Comparison of ENCODE assay signal across 8 mouse cellular contexts in genomic region chr12:86888130-86889069, GRCm38 (mm10). TPM values are rescaled to one million over a fixed set of nuclear protein-coding genes. Genes with fewer than 3 reads are reported as not detected.
DNase-seq lines count a peak whose midpoint lies in the region; ATAC-seq and TF ChIP-seq lines count a peak whose summit lies in the region.

No protein-coding gene starts in this region.

- H3K9me3 ChIP-seq in embryonic facial prominence, embryonic 10.5 days, result no peaks in the 10 kb centered on the region
- H3K9me3 ChIP-seq in liver, embryonic 14.5 days (ENCODE audit: control insufficient read depth, low read length), result no peaks in the 10 kb centered on the region
- no peaks in the 10 kb centered on the region for H3K9me3 ChIP-seq in stomach, embryonic 16.5 days (replicated peaks; ENCODE audit: control insufficient read depth, low read length)

- peak overlapping the region; percentile 54 for H3K4me3 ChIP-seq in embryonic facial prominence, embryonic 10.5 days
- peak overlapping the region; percentile 21 to 46 for H3K4me3 ChIP-seq in liver, embryonic 14.5 days (ENCODE audit: insufficient read depth in 1 of 2, low read depth in 2 of 2, low read length in 2 of 2)
- peak overlapping the region; percentile 32 for H3K4me3 ChIP-seq in stomach, embryonic 16.5 days (replicated peaks; ENCODE audit: low read length)

- H3K4me1 ChIP-seq in embryonic facial prominence, embryonic 10.5 days, result peaks cover 99% of the 10 kb centered on the region
- H3K4me1 ChIP-seq in liver, embryonic 14.5 days (replicated peaks; ENCODE audit: control insufficient read depth in 2 of 2, insufficient read depth in 2 of 2, low read length in 1 of 2), result peaks cover 14 to 30% of the 10 kb centered on the region in 2 experiments
- peaks cover 71% of the 10 kb centered on the region for H3K4me1 ChIP-seq in stomach, embryonic 16.5 days (ENCODE audit: control insufficient read depth, insufficient read depth, low read length)

- H3K4me2 ChIP-seq in liver, embryonic 14.5 days (ENCODE audit: low read depth), result peak overlapping the region; percentile 74
- peak overlapping the region; percentile 66 for H3K4me2 ChIP-seq in stomach, embryonic 16.5 days (ENCODE audit: low read depth, low read length)

- no peaks in the 10 kb centered on the region for H3K36me3 ChIP-seq in embryonic facial prominence, embryonic 10.5 days (replicated peaks)
- no peaks in the 10 kb centered on the region for H3K36me3 ChIP-seq in liver, embryonic 14.5 days (replicated peaks; ENCODE audit: control insufficient read depth, insufficient read depth, low read depth)
- H3K36me3 ChIP-seq in stomach, embryonic 16.5 days (ENCODE audit: control insufficient read depth, insufficient read depth, low read length), result no peaks in the 10 kb centered on the region

- 1% methylated on average over 47 of the region's 47 CpGs for WGBS in embryonic facial prominence, embryonic 10.5 days
- under 1% methylated on average over 45 of the region's 47 CpGs for WGBS in liver, embryonic 14.5 days (ENCODE audit: insufficient replicate concordance)
- WGBS in stomach, embryonic 16.5 days, result under 1% methylated on average over 47 of the region's 47 CpGs

- DNase-seq in frontal cortex, postnatal 25 days (ENCODE audit: low spot score in 2 of 2), result no peak
- peak; percentile 81 for DNase-seq in embryonic facial prominence, embryonic 10.5 days (ENCODE audit: low spot score)
- peak; percentile 91 for DNase-seq in heart, adult 9 months (ENCODE audit: low spot score in 2 of 2)
- DNase-seq in kidney, adult 9 months, result peak; percentile 97
- no peak for DNase-seq in liver, embryonic 14.5 days (ENCODE audit: low read depth in 3 of 3, low spot score in 3 of 3)
- DNase-seq in neural tube, embryonic 10.5 days (ENCODE audit: extremely low spot score, low spot score), result peak; percentile 77

- H3K27ac ChIP-seq in embryonic facial prominence, embryonic 10.5 days (replicated peaks), result peak overlapping the region; percentile 89
- peak overlapping the region; percentile 57 for H3K27ac ChIP-seq in liver, embryonic 14.5 days
- peak overlapping the region; percentile 100 for H3K27ac ChIP-seq in stomach, embryonic 16.5 days (ENCODE audit: low read length)

- TF ChIP-seq CTCF in liver, embryonic 14.5 days (IDR thresholded peaks at IDR 0.05; ENCODE audit: low read depth), result peak; percentile 37; the same call in 1 of the 2 replicates

- no peak for TF ChIP-seq EP300 in liver, embryonic 14.5 days (IDR thresholded peaks at IDR 0.05; ENCODE audit: low read depth)

- H3K9ac ChIP-seq in liver, embryonic 14.5 days (replicated peaks), result peak overlapping the region; percentile 46
- H3K9ac ChIP-seq in stomach, embryonic 16.5 days (ENCODE audit: low read length), result peak overlapping the region; percentile 71

- peaks cover 42% of the 10 kb centered on the region for H3K27me3 ChIP-seq in embryonic facial prominence, embryonic 10.5 days (replicated peaks; ENCODE audit: low read depth, poor library complexity, severe bottlenecking)
- peaks cover 59% of the 10 kb centered on the region for H3K27me3 ChIP-seq in liver, embryonic 14.5 days (ENCODE audit: control insufficient read depth, insufficient read depth, low read length)
- no peaks in the 10 kb centered on the region for H3K27me3 ChIP-seq in stomach, embryonic 16.5 days (ENCODE audit: control insufficient read depth, insufficient read depth, low read length)

- peak; percentile 30 for ATAC-seq in frontal cortex, adult (ENCODE audit: low TSS enrichment)
- ATAC-seq in liver, embryonic 14.5 days (ENCODE audit: insufficient read depth), result peak; percentile 26
- peak; percentile 59 for ATAC-seq in stomach, embryonic 16.5 days (ENCODE audit: insufficient read depth, low FRiP score)

RNA-seq across cellular contexts. Expression of gene Irf2bpl, which starts 3.8 kb away (rescaled TPM):
- 13.5 and 17.3 TPM in 2 replicates for polyA plus RNA-seq in embryonic facial prominence, embryonic 10.5 days (2016; fragmentation: Nextera tagmentation; extraction: Ambion mirVana)
- polyA plus RNA-seq in liver, embryonic 14.5 days (2012; rRNA removed), result 1.4 and 1.5 TPM in 2 replicates
- 1.4 and 1.5 TPM in 2 replicates for polyA plus RNA-seq in liver, embryonic 14.5 days (2014; fragmentation: Nextera tagmentation; extraction: Ambion mirVana)
- 10.1 and 11.7 TPM in 2 replicates for polyA plus RNA-seq in stomach, embryonic 16.5 days (2015; fragmentation: Nextera tagmentation; extraction: Ambion mirVana)

RNA-seq across cellular contexts. Expression of gene Cipc, which starts 58.4 kb away (rescaled TPM):
- polyA plus RNA-seq in embryonic facial prominence, embryonic 10.5 days (2016; fragmentation: Nextera tagmentation; extraction: Ambion mirVana), result 35.1 and 37.1 TPM in 2 replicates
- 7.5 and 8.8 TPM in 2 replicates for polyA plus RNA-seq in liver, embryonic 14.5 days (2012; rRNA removed)
- polyA plus RNA-seq in liver, embryonic 14.5 days (2014; fragmentation: Nextera tagmentation; extraction: Ambion mirVana), result 10.0 and 10.7 TPM in 2 replicates
- polyA plus RNA-seq in stomach, embryonic 16.5 days (2015; fragmentation: Nextera tagmentation; extraction: Ambion mirVana), result 17.8 and 18.1 TPM in 2 replicates

Comparison
In these comparisons a context has a peak if more than half of its experiments do, and no peak if none do; other contexts are left out.
1. DNase-seq: peak in embryonic facial prominence, embryonic 10.5 days (single experiment), heart, adult 9 months (2 of 2), kidney, adult 9 months (single experiment) and neural tube, embryonic 10.5 days (single experiment); none in frontal cortex, postnatal 25 days (0 of 2) and liver, embryonic 14.5 days (0 of 3).
2. Peak in every context shown above with its lines, with median percentiles within 50 percentile points of each other: ATAC-seq, H3K27ac ChIP-seq and H3K4me3 ChIP-seq.